Mouse (Mus musculus): Measurements from ENCODE around the gene Tmem50a. TPM values are rescaled to one million over a fixed set of nuclear protein-coding genes. Genes with fewer than 3 reads are reported as not detected.

Gene Tmem50a
- total RNA-seq, 2 experiments from 2014 or later, result 128 to 133 TPM

DNA sequence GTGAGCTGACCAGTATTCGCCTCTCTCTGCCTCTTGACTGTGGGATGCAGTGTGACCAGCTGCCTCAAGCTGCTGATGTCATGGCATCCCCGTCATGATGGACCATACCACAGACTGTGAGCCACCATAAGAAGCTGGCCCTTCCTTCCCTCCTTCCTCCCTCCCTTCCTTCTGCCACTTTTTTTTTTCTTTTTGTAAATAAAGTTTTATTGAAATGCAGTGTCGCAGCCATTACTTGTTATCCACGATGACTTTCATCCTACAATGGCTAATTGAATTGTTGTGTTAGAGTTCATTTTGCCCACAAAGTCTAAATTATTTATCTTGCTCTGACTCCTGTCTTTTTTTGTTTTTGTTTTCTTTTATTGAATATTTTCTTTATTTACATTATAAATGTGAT lies 56.3 kb downstream of the Tmem50a start:
- intact Hi-C loops (cut with DNase I), result no loop called here
- DNase-seq (ENCODE audit: extremely low spot score in 1 of 2, low spot score in 2 of 2), result no peak

DNA sequence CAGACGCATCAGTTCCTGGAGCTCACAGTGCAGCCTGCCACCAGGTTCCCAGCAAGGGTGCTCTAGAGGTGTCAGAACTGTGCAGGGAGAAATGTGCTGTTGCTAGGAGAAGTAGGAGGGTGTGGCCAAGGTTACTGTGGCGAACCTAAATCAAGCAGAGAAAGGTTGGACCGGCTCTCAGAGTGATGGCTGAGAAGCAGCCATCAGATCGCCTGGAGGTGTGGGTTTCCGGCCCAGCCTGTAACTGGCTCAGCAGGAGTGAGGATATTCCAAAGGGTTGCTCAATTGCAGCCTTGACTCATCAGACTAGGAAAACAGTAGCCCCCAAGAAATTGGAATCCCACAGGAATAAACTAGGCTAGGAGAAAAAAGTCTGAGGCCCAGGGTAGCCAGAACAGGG lies 58.3 kb downstream of the Tmem50a start:
- intact Hi-C loops (cut with DNase I), result no loop called here
- DNase-seq (ENCODE audit: extremely low spot score in 1 of 2, low spot score in 2 of 2), result no peak

DNA sequence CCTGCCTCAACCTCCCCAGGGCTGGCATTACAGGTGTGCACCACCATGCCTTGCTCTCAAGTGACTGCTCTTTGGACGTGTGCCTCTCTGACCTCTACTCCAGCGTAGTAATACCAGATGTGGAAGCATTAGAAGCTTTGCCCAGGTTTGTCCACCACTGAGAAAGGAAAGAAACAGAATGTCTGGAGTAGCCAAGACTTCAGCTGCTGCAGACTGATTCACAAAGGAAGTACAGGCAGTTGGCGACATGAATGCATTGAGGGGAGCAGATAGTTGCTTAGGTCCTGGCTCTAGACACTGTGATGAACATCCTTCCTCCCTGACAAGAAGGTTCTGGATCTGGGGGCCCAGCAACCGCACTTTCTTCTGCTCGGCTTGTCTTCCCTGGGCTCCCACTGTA lies 58.8 kb downstream of the Tmem50a start:
- no peak for DNase-seq (ENCODE audit: extremely low spot score in 1 of 2, low spot score in 2 of 2)
- intact Hi-C loops (cut with DNase I), result no loop called here

DNA sequence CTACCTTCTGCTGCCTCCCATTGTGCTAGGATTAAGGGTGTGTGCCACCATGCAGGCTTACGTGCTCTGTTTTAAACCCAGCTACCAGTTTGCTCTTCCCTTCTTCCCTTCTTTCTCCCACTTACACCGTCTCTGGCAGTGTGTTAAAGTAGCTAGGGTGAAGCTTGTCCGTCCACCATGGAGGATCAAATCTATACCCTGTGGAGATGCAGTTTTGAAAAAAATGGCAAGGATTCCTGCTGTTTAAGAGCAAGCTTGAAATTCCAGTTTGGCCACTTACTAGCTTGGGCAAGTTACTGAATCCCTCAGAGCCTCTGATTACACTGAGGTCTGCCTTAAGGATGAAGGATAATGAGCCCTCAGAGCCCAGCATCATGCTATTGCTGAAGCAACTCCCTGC lies 59.5 kb downstream of the Tmem50a start:
- no peak for DNase-seq (ENCODE audit: extremely low spot score in 1 of 2, low spot score in 2 of 2)
- intact Hi-C loops (cut with DNase I), result no loop called here

DNA sequence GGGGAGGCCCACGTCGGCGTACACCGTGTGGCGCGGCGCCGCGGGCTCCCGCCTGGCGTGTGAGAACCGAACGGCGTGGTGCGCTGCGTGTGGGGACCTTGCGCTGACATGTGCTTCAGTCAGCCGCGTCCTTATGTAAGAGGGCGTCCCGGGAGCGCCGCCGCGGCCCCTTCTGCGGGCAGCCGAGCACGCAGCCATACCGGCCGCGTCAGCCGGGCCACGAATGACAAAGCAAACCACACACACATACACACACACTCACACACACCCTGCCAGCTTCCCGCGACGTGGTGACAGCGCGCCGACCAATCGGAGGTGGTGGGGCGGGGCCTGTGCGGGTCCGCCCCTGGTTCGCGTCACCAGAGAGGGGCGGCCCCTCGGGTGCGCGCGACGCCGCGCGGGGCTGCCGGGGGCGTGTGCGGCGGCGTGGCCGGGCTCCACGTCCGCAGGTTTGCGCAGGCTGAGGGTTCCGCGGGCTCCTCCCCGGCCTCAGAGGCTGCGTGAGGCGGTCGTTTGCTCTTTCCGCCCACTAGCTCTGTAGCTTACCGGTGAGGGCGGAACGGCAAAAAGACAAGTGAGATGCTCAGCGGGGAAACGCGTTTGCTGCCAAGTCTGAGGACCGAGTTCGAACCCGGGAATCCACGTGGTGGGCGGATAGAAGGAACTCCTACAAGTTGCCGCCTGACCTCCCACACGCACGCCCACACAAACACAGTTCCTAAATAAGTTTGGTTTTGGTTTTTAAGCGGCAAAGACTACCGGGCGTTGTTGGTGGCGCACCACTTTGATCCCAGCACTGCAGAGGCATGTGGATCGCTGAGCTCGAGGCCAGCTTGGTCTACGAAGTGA lies 61.0 kb downstream of the Tmem50a start:
- intact Hi-C loops (cut with DNase I), result no loop called here

DNA sequence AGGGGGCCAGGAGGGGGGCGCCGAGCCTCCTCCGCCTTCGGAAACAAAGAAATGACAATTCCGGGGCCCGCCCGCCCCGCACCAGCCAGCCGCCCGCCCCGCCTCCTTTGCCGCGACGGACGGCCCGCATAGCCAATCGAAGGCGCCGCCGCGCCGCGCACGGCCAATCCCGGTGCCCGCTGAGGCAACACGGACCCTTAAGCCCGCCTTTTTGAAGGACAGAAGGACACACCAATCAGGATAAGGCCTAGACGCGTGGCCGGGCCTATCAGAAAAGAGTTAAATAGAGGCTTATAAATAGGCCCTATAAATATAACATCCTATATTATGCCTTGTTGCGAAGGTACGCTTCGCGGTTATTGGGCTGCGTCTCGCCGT lies 61.6 kb downstream of the Tmem50a start, which contains the start of gene Maco1:
TSS of gene Maco1 (minus strand) at position 87 of the 378 bp plus-strand sequence.
- peak; percentile 98 to 100 for DNase-seq (ENCODE audit: extremely low spot score in 1 of 2, low spot score in 2 of 2)
- intact Hi-C loops (cut with DNase I), result no loop called here

More for the DNA sequence above, 61.0 kb downstream of the Tmem50a start:
- DNase-seq (ENCODE audit: extremely low spot score in 1 of 2, low spot score in 2 of 2), result peak; percentile 93 to 96

DNA sequence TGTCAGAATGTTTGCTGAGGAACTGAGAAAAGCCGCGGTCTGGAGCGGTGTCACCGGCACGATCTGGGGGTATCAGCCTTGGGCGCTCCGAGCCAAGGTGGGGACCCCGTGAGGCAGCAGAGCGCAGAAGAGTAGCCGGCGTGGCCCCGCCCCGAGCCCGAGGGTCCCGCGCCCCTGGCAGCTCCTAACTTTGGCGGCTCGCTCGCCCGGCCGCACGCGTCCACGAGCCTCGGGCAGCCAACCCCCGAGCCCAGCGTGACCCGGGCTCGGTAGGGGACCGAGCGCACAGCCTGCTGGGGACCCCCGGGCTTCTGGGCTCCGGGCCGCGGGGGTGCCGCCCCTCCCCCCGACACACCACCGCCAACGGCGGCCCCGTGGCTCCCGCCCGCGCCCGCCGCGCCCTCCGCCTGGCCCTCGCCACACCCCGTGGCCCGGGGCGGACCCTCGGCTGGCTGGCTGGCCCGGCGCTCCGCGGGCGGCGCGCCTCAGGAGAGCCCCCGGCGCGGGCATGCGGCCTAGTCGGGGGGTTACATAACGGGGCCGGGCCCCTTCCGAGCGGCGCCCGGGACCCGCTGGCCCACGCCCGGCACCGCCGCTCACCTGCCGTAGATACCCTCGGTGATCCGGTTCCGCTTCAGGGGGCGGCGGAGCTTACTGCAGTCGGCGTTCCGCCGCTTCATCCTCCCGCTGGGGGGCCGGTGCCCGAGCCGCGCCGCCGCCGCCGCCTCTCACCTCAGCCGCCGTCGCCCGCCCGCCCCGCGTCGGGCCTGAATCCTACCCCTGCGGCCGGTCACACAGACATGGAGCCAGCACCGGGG lies 62.2 kb downstream of the Tmem50a start:
- intact Hi-C loops (cut with DNase I), result no loop called here
- peak; percentile 13 to 67 for DNase-seq (ENCODE audit: extremely low spot score in 1 of 2, low spot score in 2 of 2)

DNA sequence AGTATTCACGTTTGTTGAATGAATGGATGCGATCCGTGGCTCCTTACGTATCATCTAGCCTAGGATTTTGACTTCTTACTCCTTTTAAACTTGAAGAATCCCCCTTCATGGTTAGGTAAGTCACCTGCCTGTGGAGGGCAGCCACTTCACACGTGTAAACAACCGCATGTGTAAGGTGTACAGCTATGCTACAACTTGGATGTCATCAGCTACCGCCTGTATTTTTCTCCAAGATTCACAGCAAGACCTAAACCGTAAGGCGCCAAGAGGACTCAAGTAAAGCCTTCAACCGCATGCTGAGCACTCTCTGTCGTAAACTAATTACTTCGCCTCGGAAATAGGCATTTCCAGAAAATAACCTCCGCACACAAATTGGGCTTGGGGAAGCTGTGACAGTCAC lies 62.9 kb downstream of the Tmem50a start:
- DNase-seq (ENCODE audit: extremely low spot score in 1 of 2, low spot score in 2 of 2), result no peak
- intact Hi-C loops (cut with DNase I), result no loop called here

DNA sequence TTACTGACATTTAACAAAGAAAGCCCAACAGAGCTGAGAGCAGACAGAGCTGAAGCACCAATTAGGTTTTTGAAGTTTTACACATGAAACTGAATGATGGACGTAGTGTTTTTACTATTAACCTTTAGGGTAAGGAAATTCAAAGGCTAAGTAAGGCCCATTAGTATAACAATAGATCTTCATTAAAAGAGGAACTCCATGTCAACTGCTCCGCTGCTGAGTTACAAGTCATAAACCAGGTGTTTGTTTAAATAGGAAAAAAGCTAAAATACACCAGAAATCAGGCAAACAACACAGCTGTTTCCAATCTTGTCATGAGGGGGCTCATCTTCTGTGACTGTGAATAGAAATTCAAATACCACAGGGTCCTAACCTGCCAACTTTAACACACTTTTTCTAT lies 63.6 kb downstream of the Tmem50a start:
- intact Hi-C loops (cut with DNase I), result no loop called here
- DNase-seq (ENCODE audit: extremely low spot score in 1 of 2, low spot score in 2 of 2), result no peak

DNA sequence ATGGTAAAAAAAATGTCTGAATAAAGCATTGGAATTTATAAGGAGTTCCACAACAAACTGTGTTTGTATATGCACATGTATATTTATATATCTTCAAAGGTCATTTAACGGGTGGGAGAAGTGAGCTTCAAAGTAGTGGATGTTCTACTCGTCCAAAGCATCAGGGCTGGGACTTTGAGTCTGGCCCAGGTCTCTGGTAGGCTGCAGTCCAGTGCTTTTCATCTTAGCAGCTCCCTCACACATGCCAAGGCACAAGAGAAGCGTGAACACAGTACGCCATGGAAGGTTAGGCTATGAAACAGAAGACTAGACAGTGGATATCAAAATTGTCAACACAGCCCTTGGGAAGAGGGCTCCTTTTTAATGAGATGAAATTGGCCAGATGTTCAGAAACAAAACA lies 64.3 kb downstream of the Tmem50a start:
- no peak for DNase-seq (ENCODE audit: extremely low spot score in 1 of 2, low spot score in 2 of 2)
- intact Hi-C loops (cut with DNase I), result no loop called here

Other genes starting within 250 kb of the Tmem50a start
- gene Man1c1, start 210.7 kb downstream of the Tmem50a start, total RNA-seq (2021), result 10 to 100 TPM; 19.9 to 20.1 TPM
- 1 to 10 TPM; 2.4 to 3.4 TPM for gene Ldlrap1, start 147.0 kb downstream of the Tmem50a start, total RNA-seq (2021)
- 10 to 100 TPM; 56.1 to 57.5 TPM for gene Maco1, start 61.7 kb downstream of the Tmem50a start, total RNA-seq (2021)
- not detected for gene Rhd, start 50.5 kb downstream of the Tmem50a start, total RNA-seq (2021)
- 100 to 1,000 TPM; 256 to 271 TPM for gene Rsrp1, start 8.6 kb upstream of the Tmem50a start, total RNA-seq (2021)
- gene Syf2, start 15.9 kb upstream of the Tmem50a start, total RNA-seq (2021), result 10 to 100 TPM; 34.5 to 39.6 TPM
- gene Runx3, start 205.6 kb upstream of the Tmem50a start, total RNA-seq (2021), result not detected